Mouse (Mus musculus) MEL (cell line): ENCODE measurements at regions not wholly inside any gene's neighbourhood (a gene's known extent, or its start where the extent isn't known, plus 50 kb on each side); places are given as distances from the start of the nearest gene placed in this dataset.

Experiments used
- DNase-seq: peaks from one replicate; pipeline ENCODE4 v3.0.0; 2011; ENCODE audit warnings: low read depth, low spot score
- H3K27ac ChIP-seq: 2 replicates; pipeline ENCODE4 v1.5.1; 2012; ENCODE audit warnings: low read depth, mild to moderate bottlenecking, control low read depth, low read length, moderate library complexity; ENCODE audit not compliant: control insufficient read depth
- H3K27me3 ChIP-seq, 2 experiments: fragments of 150-350 bp in 1 of 2; sonication (generic) in 1 of 2; 2 replicates each; pipeline ENCODE4 v1.6.1; 2012; ENCODE audit warnings: low read length in 2 of 2, mild to moderate bottlenecking in 2 of 2, improper control_type of control experiment in 1 of 2, moderate library complexity in 1 of 2; ENCODE audit not compliant: insufficient read depth in 2 of 2, control insufficient read depth in 1 of 2
- H3K36me3 ChIP-seq, 2 experiments: 2 replicates each; pipeline ENCODE4 v1.6.1; 2012 to 2014; ENCODE audit warnings: low read length in 2 of 2, improper control_type of control experiment in 1 of 2, inconsistent platforms in 1 of 2, mild to moderate bottlenecking in 1 of 2; ENCODE audit not compliant: insufficient read depth in 2 of 2, control insufficient read depth in 1 of 2
- H3K4me1 ChIP-seq, 2 experiments: fragments of 150-350 bp in 1 of 2; sonication (generic) in 1 of 2; 2 replicates each; pipeline ENCODE4 v1.6.1; 2012; ENCODE audit warnings: low read length in 2 of 2, improper control_type of control experiment in 1 of 2, mild to moderate bottlenecking in 1 of 2; ENCODE audit not compliant: insufficient read depth in 2 of 2, control insufficient read depth in 1 of 2
- H3K4me3 ChIP-seq, 2 experiments: fragments of 150-350 bp in 1 of 2; sonication (generic) in 1 of 2; 2 replicates each; pipeline ENCODE4 v1.5.1; 2012; ENCODE audit warnings: low read depth in 2 of 2, low read length in 2 of 2, mild to moderate bottlenecking in 2 of 2, moderate library complexity in 2 of 2, control low read depth in 1 of 2, improper control_type of control experiment in 1 of 2; ENCODE audit not compliant: control insufficient read depth in 1 of 2, insufficient read depth in 1 of 2
- H3K79me2 ChIP-seq: 2 replicates; pipeline ENCODE4 v1.6.1; 2012; ENCODE audit warnings: mild to moderate bottlenecking, low read length, moderate library complexity; ENCODE audit not compliant: control insufficient read depth, poor library complexity, insufficient read depth
- H3K9ac ChIP-seq: 2 replicates; pipeline ENCODE4 v1.6.1; 2012; ENCODE audit warnings: low read depth, mild to moderate bottlenecking, control low read depth, low read length, moderate library complexity; ENCODE audit not compliant: control insufficient read depth, poor library complexity, severe bottlenecking
- H3K9me3 ChIP-seq: fragments of 150-350 bp; sonication (generic); replicated peaks from 2 replicates; pipeline ENCODE4 v1.6.1; 2012; ENCODE audit warnings: mild to moderate bottlenecking, low read length, improper control_type of control experiment, moderate library complexity; ENCODE audit not compliant: insufficient read depth
- BHLHE40 ChIP-seq: IDR thresholded peaks from 2 replicates; pipeline ENCODE4 v1.6.1; 2012; ENCODE audit warnings: low read depth, mild to moderate bottlenecking, inconsistent platforms, low read length, improper control_type of control experiment, borderline replicate concordance
- CHD1 ChIP-seq: IDR thresholded peaks from 2 replicates; pipeline ENCODE4 v1.6.1; 2012; ENCODE audit warnings: low read depth, mild to moderate bottlenecking, inconsistent platforms, low read length, improper control_type of control experiment
- CTCF ChIP-seq, 3 experiments: IDR thresholded peaks in 2 of 3; conservative IDR thresholded peaks in 1 of 3; 2 replicates each; pipeline ENCODE4 v1.5.1; 2011 to 2012; ENCODE audit warnings: low read length in 3 of 3, low read depth in 2 of 3, mild to moderate bottlenecking in 2 of 3, improper control_type of control experiment in 1 of 3, inconsistent platforms in 1 of 3, mixed read lengths in 1 of 3, moderate library complexity in 1 of 3; ENCODE audit not compliant: control insufficient read depth in 1 of 3, insufficient read depth in 1 of 3, poor library complexity in 1 of 3, severe bottlenecking in 1 of 3
- E2F4 ChIP-seq: IDR thresholded peaks from 2 replicates; pipeline ENCODE4 v1.6.1; 2011; ENCODE audit warnings: low read depth, low read length, improper control_type of control experiment, borderline replicate concordance
- EP300 ChIP-seq, 2 experiments: IDR thresholded peaks; 2 replicates each; pipeline ENCODE4 v1.6.1; 2011; ENCODE audit warnings: improper control_type of control experiment in 2 of 2, low read length in 2 of 2, low read depth in 1 of 2, mild to moderate bottlenecking in 1 of 2
- GATA1 ChIP-seq: IDR thresholded peaks from 2 replicates; pipeline ENCODE4 v1.6.1; 2011; ENCODE audit warnings: low read depth, low read length, improper control_type of control experiment
- KAT2A ChIP-seq: conservative IDR thresholded peaks from 2 replicates; pipeline ENCODE4 v1.6.1; 2012; ENCODE audit warnings: low read depth, low read length, improper control_type of control experiment, inconsistent platforms
- MAFK ChIP-seq: IDR thresholded peaks from 2 replicates; pipeline ENCODE4 v1.6.1; 2011; ENCODE audit warnings: low read depth, mild to moderate bottlenecking, low read length, improper control_type of control experiment, borderline replicate concordance
- MAX ChIP-seq: IDR thresholded peaks from 2 replicates; pipeline ENCODE4 v1.6.1; 2011; ENCODE audit warnings: low read length, improper control_type of control experiment
- MAZ ChIP-seq: IDR thresholded peaks from 2 replicates; pipeline ENCODE4 v1.6.1; 2012; ENCODE audit warnings: low read depth, mild to moderate bottlenecking, inconsistent platforms, low read length, improper control_type of control experiment
- MYB ChIP-seq: IDR thresholded peaks from 2 replicates; pipeline ENCODE4 v1.6.1; 2011; ENCODE audit warnings: mild to moderate bottlenecking, low read depth, low read length, improper control_type of control experiment
- MYC ChIP-seq: IDR thresholded peaks from 2 replicates; pipeline ENCODE4 v1.6.1; 2011; ENCODE audit warnings: low read depth, mild to moderate bottlenecking, low read length, improper control_type of control experiment, moderate library complexity
- POLR2A ChIP-seq, 2 experiments: IDR thresholded peaks; 2 replicates each; pipeline ENCODE4 v1.6.1; 2011 to 2012; ENCODE audit warnings: low read length in 2 of 2, mild to moderate bottlenecking in 2 of 2, control low read depth in 1 of 2, improper control_type of control experiment in 1 of 2, low read depth in 1 of 2, moderate library complexity in 1 of 2; ENCODE audit not compliant: control insufficient read depth in 1 of 2, insufficient read depth in 1 of 2, poor library complexity in 1 of 2
- RAD21 ChIP-seq: IDR thresholded peaks from 2 replicates; pipeline ENCODE4 v1.6.1; 2011; ENCODE audit warnings: mild to moderate bottlenecking, low read depth, low read length, improper control_type of control experiment
- SMC3 ChIP-seq: IDR thresholded peaks from 2 replicates; pipeline ENCODE4 v1.6.1; 2011; ENCODE audit warnings: low read depth, low read length, improper control_type of control experiment
- TBP ChIP-seq: IDR thresholded peaks from 2 replicates; pipeline ENCODE4 v1.8.0; 2011; ENCODE audit warnings: low read depth, low read length, improper control_type of control experiment
- UBTF ChIP-seq: IDR thresholded peaks from 2 replicates; pipeline ENCODE4 v1.6.1; 2012; ENCODE audit warnings: low read depth, mild to moderate bottlenecking, inconsistent platforms, low read length, improper control_type of control experiment, moderate library complexity, borderline replicate concordance; ENCODE audit not compliant: insufficient read depth
- USF2 ChIP-seq, 2 experiments: IDR thresholded peaks; 2 replicates each; pipeline ENCODE4 v1.6.1; 2011 to 2012; ENCODE audit warnings: improper control_type of control experiment in 2 of 2, low read length in 2 of 2, borderline replicate concordance in 1 of 2, inconsistent platforms in 1 of 2, low read depth in 1 of 2, mild to moderate bottlenecking in 1 of 2; ENCODE audit not compliant: insufficient read depth in 1 of 2

GRCm38 (mm10) chr5:133479205-133479604 lies 620.3 kb upstream of the Castor2 start:
- no peaks in the 10 kb centered on the region for H3K4me1 ChIP-seq
- no peak for DNase-seq
- no peak overlapping the region for H3K27ac ChIP-seq
- H3K4me3 ChIP-seq: no peak overlapping the region
- no peaks in the 10 kb centered on the region for H3K79me2 ChIP-seq
- H3K9ac ChIP-seq: no peak overlapping the region
- H3K9me3 ChIP-seq: no peaks in the 10 kb centered on the region
- TF ChIP-seq MYC (no peak), GATA1 (no peak), KAT2A (no peak), MAZ (no peak), CHD1 (no peak)
- no peaks in the 10 kb centered on the region for H3K27me3 ChIP-seq
- H3K36me3 ChIP-seq: no peaks in the 10 kb centered on the region

DNA sequence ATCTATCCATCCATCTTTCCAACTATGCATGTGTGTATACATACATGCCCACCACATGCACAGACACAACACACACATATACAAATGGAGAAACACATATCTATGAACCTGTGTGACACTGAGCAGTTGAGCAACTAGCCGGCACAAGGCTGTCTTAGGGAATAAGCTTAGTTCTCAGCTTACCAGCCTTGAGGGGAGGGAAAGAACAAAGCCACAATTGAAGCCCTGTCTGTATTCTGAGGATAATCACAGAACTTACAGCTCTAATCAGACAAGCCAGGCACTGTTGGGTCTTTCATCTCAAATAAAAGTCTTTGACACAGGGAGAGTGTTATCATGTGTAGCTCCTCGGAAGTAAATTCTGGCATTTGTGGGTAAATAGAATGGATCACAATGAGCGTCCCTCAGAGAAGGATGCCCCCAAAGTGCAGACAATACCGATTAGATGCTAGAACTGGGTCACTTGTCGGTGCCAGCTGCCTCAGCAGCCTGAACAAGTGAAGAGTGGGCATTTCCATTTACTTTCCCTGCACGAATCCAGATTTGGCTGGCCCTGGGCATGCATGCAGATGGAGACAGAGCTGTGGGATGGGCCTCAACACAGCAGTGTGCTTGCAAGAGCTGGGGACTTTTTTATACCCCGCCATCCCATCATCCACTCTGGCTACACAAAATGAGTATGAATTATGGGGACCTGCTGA lies 646.0 kb upstream of the Castor2 start:
- no peak for DNase-seq
- no peaks in the 10 kb centered on the region for H3K36me3 ChIP-seq
- no peaks in the 10 kb centered on the region for H3K4me1 ChIP-seq
- TF ChIP-seq TBP (no peak), POLR2A (IDR thresholded peaks at IDR 0.05; ENCODE audit: control insufficient read depth in 1 of 2, insufficient read depth in 1 of 2, low read depth in 1 of 2, low read length in 2 of 2, poor library complexity in 1 of 2) (no peak), CTCF (IDR thresholded peaks at IDR 0.05 in 2 of 3, conservative IDR thresholded peaks at IDR 0.05 in 1 of 3; ENCODE audit: control insufficient read depth in 1 of 3, insufficient read depth in 1 of 3, low read depth in 2 of 3, low read length in 3 of 3, poor library complexity in 1 of 3, severe bottlenecking in 1 of 3) (no peak), EP300 (IDR thresholded peaks at IDR 0.05; ENCODE audit: low read depth in 1 of 2, low read length in 2 of 2) (no peak), MAFK (no peak), BHLHE40 (no peak), MAZ (no peak)
- H3K9me3 ChIP-seq: no peaks in the 10 kb centered on the region
- H3K27me3 ChIP-seq: no peaks in the 10 kb centered on the region
- no peak overlapping the region for H3K9ac ChIP-seq
- H3K79me2 ChIP-seq: no peaks in the 10 kb centered on the region
- H3K27ac ChIP-seq: no peak overlapping the region
- H3K4me3 ChIP-seq: no peak overlapping the region

DNA sequence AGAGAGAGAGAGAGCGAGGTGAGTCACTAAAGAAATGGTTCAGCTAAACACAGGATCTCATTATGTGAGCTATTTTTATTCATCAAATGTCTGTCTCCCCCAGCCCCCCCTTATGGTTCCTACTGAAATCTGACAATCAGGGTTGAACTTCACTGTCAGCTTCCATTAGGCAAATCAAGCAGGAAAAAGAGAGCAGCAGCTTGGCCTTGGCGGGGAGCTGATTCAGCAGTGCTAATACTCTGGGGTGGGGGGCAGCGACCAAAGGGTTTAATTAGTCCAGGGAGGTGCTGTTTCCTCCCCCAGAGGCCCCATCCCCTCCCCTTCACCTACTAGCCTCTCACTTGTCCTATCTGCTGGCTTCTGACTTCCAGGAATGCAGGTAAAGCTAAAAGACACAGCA lies 649.6 kb upstream of the Castor2 start:
- DNase-seq: no peak
- TF ChIP-seq MAFK: no peak
- no peak for TF ChIP-seq RAD21
- TF ChIP-seq MAZ: no peak
- TF ChIP-seq E2F4: no peak
- no peak for TF ChIP-seq SMC3
- TF ChIP-seq USF2 (IDR thresholded peaks at IDR 0.05; ENCODE audit: borderline replicate concordance in 1 of 2, insufficient read depth in 1 of 2, low read depth in 1 of 2, low read length in 2 of 2): no peak
- no peak for TF ChIP-seq MYB
- TF ChIP-seq MAX: no peak
- TF ChIP-seq UBTF: no peak
- H3K79me2 ChIP-seq: no peaks in the 10 kb centered on the region
- no peaks in the 10 kb centered on the region for H3K4me1 ChIP-seq
- H3K27ac ChIP-seq: no peak overlapping the region
- H3K9me3 ChIP-seq: no peaks in the 10 kb centered on the region
- H3K27me3 ChIP-seq: no peaks in the 10 kb centered on the region
- no peaks in the 10 kb centered on the region for H3K36me3 ChIP-seq
- H3K9ac ChIP-seq: no peak overlapping the region
- H3K4me3 ChIP-seq: no peak overlapping the region
